Mouse (Mus musculus): Measurements from ENCODE around the gene Fam126b. TPM values are rescaled to one million over a fixed set of nuclear protein-coding genes. Genes with fewer than 3 reads are reported as not detected.
"Not testable (repeated sequence)": the region's sequence is repeated elsewhere in the genome, so short reads cannot be mapped to it uniquely, and the experiment has no call there.

The Fam126b gene
- 100 to 1,000 TPM; 134 to 145 TPM for total RNA-seq (2021)
- long read RNA-seq, experiment 1, full-length matches to known transcripts = 10 of 33 reads
- long read RNA-seq, experiment 1, partial matches to known transcripts = 2 of 33 reads
- long read RNA-seq, experiment 1, other reads (novel, unspliced or antisense) = 21 of 33 reads
- long read RNA-seq, experiment 2, full-length matches to known transcripts = 7 of 19 reads
- long read RNA-seq, experiment 2, partial matches to known transcripts = 2 of 19 reads
- long read RNA-seq, experiment 2, other reads (novel, unspliced or antisense) = 10 of 19 reads

DNA sequence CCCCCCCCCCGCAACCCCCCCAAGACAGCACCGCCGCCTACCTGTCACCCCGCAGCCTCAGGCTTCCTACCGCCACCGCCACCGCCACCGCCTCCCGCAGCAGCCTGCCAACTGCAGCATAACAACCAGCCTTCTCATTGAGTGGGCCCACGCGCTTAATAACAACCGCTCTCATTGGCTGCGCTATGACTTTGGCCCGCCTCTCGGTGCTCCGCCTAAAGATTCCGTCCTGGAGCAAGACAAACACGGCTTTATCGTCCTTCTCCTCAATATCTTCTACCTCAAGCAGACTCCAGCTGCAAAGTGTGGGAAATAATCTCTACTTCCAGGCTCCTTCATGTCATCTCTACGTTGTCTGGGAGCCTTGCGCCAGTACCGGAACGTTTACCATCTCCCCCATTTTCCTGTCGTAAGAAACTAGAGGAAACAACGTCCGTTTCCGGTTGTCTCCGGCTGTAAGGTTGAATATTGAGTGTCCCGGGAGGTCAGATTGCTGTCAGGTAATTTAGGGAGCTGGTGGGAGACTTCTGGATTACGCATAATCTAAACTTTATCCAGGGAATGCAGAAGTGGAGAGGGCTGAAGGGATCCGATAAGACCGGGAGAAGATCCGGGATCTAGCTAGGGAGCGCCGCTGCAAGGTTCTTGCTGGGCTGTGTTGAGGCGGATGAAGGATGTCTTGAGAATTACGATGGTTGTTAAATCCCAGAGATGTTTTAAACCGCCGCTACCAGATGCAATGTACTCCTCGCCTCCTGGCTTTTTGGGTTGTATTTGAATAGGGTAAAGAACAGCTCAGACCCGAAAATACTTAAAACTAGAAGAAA, at the start of gene Fam126b, which contains the start of gene Ndufb3:
Fam126b (minus strand) TSS at position 153 of the 827 bp plus-strand sequence.
Ndufb3 (plus strand) TSS at position 214 of the 827 bp plus-strand sequence.
- DNase-seq (ENCODE audit: low spot score in 2 of 2) = peak; percentile 87 to 90

DNA sequence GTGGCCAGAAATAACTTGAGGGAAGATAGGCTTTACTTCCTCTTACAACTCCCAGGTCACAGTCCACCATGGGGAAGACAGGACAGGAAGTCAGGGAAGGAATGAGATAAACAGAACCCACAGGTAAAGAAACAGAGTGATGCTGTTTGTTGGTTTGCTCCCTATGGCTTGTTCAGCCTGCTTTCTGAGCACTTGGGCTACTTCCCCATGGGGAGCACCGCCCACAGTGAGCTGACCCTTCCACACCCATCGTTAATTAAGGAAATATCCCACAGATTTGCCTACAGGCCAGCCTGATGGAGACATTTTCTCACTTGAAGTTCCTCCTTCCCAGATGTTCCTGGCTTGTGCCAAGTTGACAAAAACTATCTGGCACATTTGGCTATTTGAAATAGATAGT, 42.7 kb upstream of the Fam126b start:
- not testable (repeated sequence) for DNase-seq (ENCODE audit: low spot score in 2 of 2)

DNA sequence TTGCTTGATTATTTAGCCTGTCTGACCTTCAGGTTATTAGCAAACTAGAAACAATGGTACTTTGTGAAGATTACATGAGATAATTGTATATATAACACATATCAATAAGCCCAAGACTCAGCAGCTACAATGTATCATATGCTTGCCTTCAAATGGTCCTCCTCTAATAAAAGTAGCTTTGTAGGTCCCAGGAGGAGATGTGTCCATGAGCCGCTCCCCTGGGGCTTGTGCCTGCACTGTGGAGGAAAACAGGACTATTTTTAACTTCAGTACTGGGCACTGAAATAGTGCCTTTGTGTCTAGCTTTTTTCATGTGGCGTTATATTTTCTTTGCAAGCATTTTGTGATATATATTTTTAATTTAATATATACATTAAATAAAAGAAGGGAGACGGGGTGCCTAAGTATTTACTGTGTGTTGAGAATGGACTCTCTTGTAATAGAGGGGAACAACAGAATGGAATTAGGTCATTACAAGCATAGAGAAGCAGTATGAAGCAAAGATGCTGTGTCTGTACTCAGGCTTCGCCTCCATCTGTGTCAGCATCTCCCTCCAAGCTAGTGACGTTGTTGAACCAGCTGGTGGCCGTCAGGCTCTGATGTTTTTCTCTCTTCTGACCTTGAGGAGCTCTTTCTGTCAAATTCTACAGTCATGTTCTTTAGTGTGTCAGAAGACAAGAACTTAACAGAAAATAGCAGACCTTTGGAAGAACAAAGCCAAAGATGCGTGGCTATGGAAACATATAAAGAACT, 36.0 kb upstream of the Fam126b start:
- peak in 1 of 2 experiments; percentile 24 for DNase-seq (ENCODE audit: low spot score in 2 of 2)

- no peak for DNase-seq (ENCODE audit: low spot score in 2 of 2)
Observed at GRCm38 (mm10) chr1:58621251-58621650, 35.1 kb upstream of the Fam126b start.

GRCm38 (mm10) chr1:58618766-58619165, 32.6 kb upstream of the Fam126b start:
- DNase-seq (ENCODE audit: low spot score in 2 of 2) = no peak

GRCm38 (mm10) chr1:58617978-58618668, 32.0 kb upstream of the Fam126b start:
- no peak for DNase-seq (ENCODE audit: low spot score in 2 of 2)

DNA sequence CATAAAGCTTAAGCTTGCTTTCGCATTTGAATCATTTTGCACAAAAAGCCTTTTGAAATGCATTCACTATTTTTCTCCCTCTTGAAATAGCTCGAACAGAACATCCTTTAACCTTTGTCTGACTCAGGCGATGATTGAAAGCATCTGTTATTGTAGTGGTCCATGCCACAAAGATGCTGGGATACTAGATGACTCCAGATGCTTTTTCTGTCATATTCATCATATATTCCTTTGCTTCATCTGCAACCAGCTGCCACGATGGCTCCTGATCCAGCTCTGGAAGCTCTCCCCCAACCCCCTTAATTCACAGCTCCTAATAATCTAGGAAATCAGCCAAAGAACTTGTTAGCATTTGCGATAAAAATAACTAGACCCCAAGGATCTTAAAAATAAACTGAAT, 31.0 kb upstream of the Fam126b start:
- no peak for DNase-seq (ENCODE audit: low spot score in 2 of 2)

DNA sequence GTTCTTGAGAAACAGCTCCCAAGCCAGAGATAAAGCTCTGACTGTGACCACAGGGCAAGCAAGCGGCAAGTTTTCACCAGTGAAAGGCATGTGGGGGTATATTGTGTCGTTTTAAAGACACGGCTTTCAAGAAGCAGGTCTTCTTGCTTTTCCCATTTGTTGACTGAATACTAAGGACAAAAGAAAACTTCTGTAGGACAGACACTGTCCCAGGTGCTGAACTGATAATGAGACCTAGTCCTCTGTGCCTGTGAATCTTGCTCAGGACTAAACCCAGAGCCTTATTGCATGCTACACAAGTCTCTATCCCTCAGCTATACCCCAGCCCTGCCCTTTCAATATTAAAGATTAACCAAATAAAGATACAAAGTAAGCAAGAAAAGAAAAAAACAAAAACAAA, 30.1 kb upstream of the Fam126b start:
- no peak for DNase-seq (ENCODE audit: low spot score in 2 of 2)

- DNase-seq (ENCODE audit: low spot score in 2 of 2) = no peak
Observed at GRCm38 (mm10) chr1:58615146-58615545, 29.0 kb upstream of the Fam126b start.

DNA sequence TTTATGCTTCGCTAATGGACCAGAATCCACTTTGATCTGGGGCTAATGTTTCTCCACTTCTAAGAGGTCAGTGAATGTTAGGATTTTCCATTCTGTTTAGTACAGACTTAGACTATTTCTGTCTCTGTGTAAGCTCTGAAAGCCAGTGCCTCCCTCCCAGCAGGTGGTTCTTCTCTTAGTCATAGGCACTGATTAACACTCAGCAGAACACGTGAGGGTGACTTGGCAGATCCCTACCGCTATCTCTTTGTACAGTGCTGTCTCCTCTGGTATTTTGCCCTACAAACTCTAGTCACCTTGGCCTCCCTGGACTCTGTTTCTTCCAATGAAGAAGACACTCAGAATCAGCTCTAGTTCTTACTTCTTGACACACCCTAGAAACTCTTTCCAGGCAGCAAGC, 28.3 kb upstream of the Fam126b start:
- peak; percentile 29 to 30 for DNase-seq (ENCODE audit: low spot score in 2 of 2)

DNA sequence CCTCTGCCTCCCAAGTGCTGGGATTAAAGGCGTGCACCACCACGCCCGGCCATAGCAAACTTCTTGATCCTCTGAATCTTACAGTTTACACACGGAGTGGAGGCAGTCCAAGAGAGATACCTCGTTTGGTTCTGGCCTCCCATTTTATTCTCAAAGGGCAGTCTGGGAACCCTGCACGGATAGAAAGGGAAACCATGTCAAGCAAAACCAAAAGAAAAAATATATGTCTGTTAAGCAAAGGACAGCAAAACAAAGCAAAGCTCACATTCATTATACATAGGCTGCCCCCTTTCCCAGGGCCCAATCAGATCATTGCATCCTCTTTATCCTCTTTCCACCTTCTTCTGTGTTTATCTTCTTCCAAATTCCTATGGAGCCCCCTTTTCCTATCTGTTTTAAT, 27.7 kb upstream of the Fam126b start:
- DNase-seq (ENCODE audit: low spot score in 2 of 2) = peak; percentile 24 to 38

DNA sequence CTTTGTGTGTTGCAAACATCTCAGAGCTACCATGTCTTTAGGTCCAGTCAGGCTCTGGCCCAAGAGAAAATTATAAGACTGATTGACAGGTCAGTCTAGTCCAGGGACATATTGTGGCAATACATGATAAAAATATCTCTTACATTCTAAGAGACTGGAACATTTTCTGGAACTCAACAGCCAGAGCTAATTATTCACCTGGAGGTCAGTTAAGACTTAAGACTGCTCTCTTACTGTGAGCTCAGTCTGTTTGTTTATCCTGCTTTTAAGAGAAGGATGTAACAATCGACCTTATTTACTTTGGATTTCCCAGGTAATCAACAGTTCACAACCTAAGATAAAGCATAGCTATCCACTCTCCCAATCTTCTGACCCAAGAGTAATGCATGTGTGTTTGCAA, 24.5 kb upstream of the Fam126b start:
- DNase-seq (ENCODE audit: low spot score in 2 of 2) = no peak

GRCm38 (mm10) chr1:58610166-58610565, 24.0 kb upstream of the Fam126b start:
- no peak for DNase-seq (ENCODE audit: low spot score in 2 of 2)

- DNase-seq (ENCODE audit: low spot score in 2 of 2) = not testable (repeated sequence)
Observed at GRCm38 (mm10) chr1:58609591-58609990, 23.5 kb upstream of the Fam126b start.

DNA sequence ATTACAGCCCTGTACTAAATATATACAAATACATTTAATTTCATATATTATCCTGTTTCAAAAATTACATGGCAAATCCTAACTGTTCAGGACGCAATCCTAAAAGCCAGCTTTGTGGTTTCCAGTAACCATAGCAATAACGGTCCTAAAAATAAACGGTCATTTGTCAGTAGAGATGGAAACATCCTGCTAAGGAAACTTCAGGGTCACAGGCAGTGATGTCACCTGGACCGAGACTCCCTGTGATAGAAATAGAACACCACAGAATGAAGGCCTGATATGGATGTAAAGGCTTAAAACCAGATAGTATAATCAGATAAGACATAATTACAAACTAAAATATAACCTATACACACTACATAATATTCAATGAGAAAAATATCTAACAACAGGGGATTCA, 17.6 kb upstream of the Fam126b start:
- DNase-seq (ENCODE audit: low spot score in 2 of 2) = no peak

GRCm38 (mm10) chr1:58602681-58603080, 16.6 kb upstream of the Fam126b start:
- no peak for DNase-seq (ENCODE audit: low spot score in 2 of 2)

DNA sequence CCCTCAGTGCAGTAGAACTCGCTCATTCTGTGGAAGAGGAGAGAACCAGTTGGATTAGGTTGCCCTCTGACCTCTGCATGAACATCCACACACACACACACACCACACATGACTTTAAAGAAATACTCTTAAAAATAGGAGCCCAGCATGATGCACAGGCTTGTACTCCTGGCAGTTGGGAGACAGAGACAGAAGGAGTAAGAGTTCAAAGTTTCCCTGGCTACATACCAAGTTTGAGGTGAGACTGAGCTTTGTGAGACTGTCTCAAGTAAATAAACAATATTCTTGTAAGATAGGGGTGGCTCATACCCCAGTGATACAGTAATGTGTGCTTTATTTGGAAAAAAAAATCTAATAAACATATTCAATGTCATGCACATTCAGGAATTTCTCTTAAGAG, 1.4 kb upstream of the Fam126b start:
- DNase-seq (ENCODE audit: low spot score in 2 of 2) = no peak

- DNase-seq (ENCODE audit: low spot score in 2 of 2) = peak; percentile 32 to 41
Observed at GRCm38 (mm10) chr1:58585373-58586170, 551 bp downstream of the Fam126b start.

GRCm38 (mm10) chr1:58584271-58584670, 1.9 kb downstream of the Fam126b start:
- DNase-seq (ENCODE audit: low spot score in 2 of 2) = no peak

DNA sequence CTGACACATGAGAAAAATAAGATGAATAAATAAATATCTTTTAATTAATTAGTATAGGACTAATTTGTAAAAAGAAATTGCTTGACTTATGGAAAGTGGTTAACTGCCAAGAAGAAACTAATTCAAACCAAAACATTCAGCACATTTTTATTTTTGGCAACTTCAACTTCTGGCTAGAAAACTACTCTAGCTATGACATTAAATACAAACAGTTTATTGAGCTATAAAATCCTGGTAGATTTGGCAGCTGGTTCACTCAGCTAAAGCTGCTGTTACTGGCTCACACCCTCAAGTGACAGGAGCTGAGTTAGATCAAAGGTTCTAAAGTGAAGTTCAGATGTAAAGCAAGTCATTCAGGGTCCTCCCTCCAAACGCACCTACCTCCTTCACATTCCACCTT, 3.5 kb downstream of the Fam126b start:
- no peak for DNase-seq (ENCODE audit: low spot score in 2 of 2)

Data from left cerebral cortex, adult 18-20 months (tissue).